Mouse (Mus musculus) liver, embryonic 15.5 days (tissue): ENCODE measurements around the gene Cmtr2. TPM values are rescaled to one million over a fixed set of nuclear protein-coding genes. Genes with fewer than 3 reads are reported as not detected.

ENCODE experiments used
- ATAC-seq: fragments of 200-750 bp; cut with Nextera tagmentation; 2 replicates; pipeline ENCODE4 v1.8.0; 2017; ENCODE audit warnings: moderate number of reproducible peaks, mild to moderate bottlenecking, moderate library complexity; ENCODE audit not compliant: insufficient read depth
- H3K27ac ChIP-seq: fragments of 300-500 bp; sonication (generic); replicated peaks from 2 replicates; pipeline ENCODE4 v1.5.1; 2015; ENCODE audit warnings: mild to moderate bottlenecking, inconsistent platforms
- H3K27me3 ChIP-seq: fragments of 300-500 bp; sonication (generic); 2 replicates; pipeline ENCODE4 v1.6.1; 2015; ENCODE audit warnings: mild to moderate bottlenecking, inconsistent platforms
- H3K36me3 ChIP-seq: fragments of 300-500 bp; sonication (generic); replicated peaks from 2 replicates; pipeline ENCODE4 v1.6.1; 2015; ENCODE audit warnings: moderate library complexity, mild to moderate bottlenecking, inconsistent platforms
- H3K4me1 ChIP-seq: fragments of 300-500 bp; sonication (generic); replicated peaks from 2 replicates; pipeline ENCODE4 v1.6.1; 2015; ENCODE audit warnings: inconsistent platforms
- H3K4me2 ChIP-seq: fragments of 300-500 bp; sonication (generic); 2 replicates; pipeline ENCODE4 v1.6.1; 2015; ENCODE audit warnings: moderate library complexity, mild to moderate bottlenecking, inconsistent platforms
- H3K4me3 ChIP-seq: fragments of 300-500 bp; sonication (generic); replicated peaks from 2 replicates; pipeline ENCODE4 v1.5.1; 2015; ENCODE audit warnings: mild to moderate bottlenecking, inconsistent platforms
- H3K9ac ChIP-seq: fragments of 300-500 bp; sonication (generic); 2 replicates; pipeline ENCODE4 v1.6.1; 2015; ENCODE audit warnings: moderate library complexity, mild to moderate bottlenecking, inconsistent platforms
- H3K9me3 ChIP-seq: fragments of 300-500 bp; sonication (generic); replicated peaks from 2 replicates; pipeline ENCODE4 v1.6.1; 2016; ENCODE audit warnings: inconsistent platforms
- WGBS: fragments of 180-500 bp; shearing (Covaris S2); methylation state at CpG from one replicate; pipeline ENCODE4 v1.1.7; 2015; ENCODE audit warnings: mixed read lengths; ENCODE audit not compliant: insufficient replicate concordance; 5-methylcytosine and 5-hydroxymethylcytosine counted together
- polyA plus RNA-seq: library from polyadenylated mRNA; unstranded; fragments of >200 nt; fragmentation: Nextera tagmentation; extraction: Ambion mirVana; gene quantifications from 2 replicates; pipeline ENCODE4 v1.2.1, GENCODE M21; 2015

Cmtr2 gene
- polyA plus RNA-seq, 1 experiment from 2014 or later, result 2.9 TPM

DNA sequence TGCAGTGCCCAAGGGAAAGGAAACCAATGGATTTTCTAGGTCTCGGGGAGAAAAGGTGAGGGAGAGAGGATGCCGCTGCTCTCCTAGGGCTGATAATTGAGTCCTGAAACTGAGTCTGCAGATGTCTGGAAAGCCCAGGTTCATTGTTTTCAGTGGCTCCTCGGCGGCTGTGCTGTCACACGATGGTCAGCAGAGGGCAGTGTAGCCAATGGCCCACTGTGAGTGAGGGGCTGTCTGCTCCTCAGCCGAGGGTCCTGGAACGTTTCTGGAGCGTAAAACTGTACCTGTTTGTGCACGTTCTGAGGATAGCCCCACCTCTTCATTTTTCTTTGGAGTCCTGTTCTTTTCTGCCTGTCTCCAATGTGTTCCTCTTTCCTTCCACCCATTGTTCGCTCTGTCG, 13.7 kb upstream of the Cmtr2 start:
- 25% methylated on average over 11 of the region's 11 CpGs for WGBS

DNA sequence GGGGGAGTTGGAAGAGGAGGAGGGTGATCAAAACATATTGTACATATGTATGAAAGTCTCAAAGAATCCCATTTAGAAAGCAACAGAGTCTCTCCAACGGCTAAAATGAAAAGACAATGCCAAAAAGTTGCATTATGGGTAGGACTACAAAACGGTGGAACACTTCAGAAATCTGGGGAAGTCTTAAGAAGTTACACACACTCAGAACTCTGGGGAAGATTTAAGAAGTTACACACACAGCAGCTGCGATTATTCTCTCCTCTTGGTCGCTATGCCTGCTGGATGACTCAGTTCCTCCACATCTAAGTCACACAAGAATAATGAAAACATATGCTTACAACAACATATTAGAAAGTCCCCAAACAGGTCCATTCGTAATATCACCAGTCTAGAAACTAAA, 788 bp downstream of the Cmtr2 start:
- ATAC-seq, result no peak
- WGBS, result 55% methylated on average over 5 of the region's 5 CpGs
- peaks cover 22% of the 10 kb centered on the region for H3K4me1 ChIP-seq
- no peak overlapping the region for H3K4me2 ChIP-seq
- H3K27me3 ChIP-seq, result no peaks in the 10 kb centered on the region
- peaks cover 10% of the 10 kb centered on the region for H3K36me3 ChIP-seq
- no peak overlapping the region for H3K9ac ChIP-seq
- no peak overlapping the region for H3K4me3 ChIP-seq
- no peaks in the 10 kb centered on the region for H3K9me3 ChIP-seq
- H3K27ac ChIP-seq, result no peak overlapping the region

More for the DNA sequence above, 13.7 kb upstream of the Cmtr2 start:
- no peaks in the 10 kb centered on the region for H3K9me3 ChIP-seq
- no peaks in the 10 kb centered on the region for H3K27me3 ChIP-seq
- no peak overlapping the region for H3K4me3 ChIP-seq
- H3K4me1 ChIP-seq, result no peaks in the 10 kb centered on the region
- H3K4me2 ChIP-seq, result no peak overlapping the region
- no peak overlapping the region for H3K27ac ChIP-seq
- no peaks in the 10 kb centered on the region for H3K36me3 ChIP-seq
- no peak overlapping the region for H3K9ac ChIP-seq
- ATAC-seq, result no peak

DNA sequence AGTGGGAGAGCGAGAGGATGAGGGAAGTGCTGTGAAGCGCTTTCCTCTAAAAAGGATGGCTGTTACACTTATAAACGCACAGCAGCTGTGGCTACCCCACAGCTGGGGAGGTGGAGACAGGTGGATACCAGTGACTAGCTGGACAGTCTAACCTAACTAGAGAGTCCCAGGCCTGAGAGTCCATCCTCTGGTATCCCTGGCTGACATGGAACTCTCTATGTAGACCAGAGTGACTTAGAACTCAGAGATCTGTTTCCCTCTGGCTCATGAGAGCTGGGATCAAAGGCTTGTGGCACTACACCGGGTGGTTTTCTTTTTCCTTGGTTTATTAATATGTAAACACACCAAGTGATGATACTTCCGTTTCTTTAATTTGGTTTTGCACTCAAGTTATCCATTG, 1.7 kb downstream of the Cmtr2 start:
- peak overlapping the region; percentile 88 for H3K4me2 ChIP-seq
- H3K9me3 ChIP-seq, result no peaks in the 10 kb centered on the region
- no peaks in the 10 kb centered on the region for H3K27me3 ChIP-seq
- peaks cover 22% of the 10 kb centered on the region for H3K4me1 ChIP-seq
- peak overlapping the region; percentile 71 for H3K4me3 ChIP-seq
- 0 out of 2 replicates have a peak overlapping the region, but pooled peaks have one; percentile 3 for H3K9ac ChIP-seq
- WGBS, result 33% methylated on average over 5 of the region's 5 CpGs
- peaks cover 20% of the 10 kb centered on the region for H3K36me3 ChIP-seq
- H3K27ac ChIP-seq, result no peak overlapping the region
- no peak; the same call in 1 of the 2 replicates for ATAC-seq

DNA sequence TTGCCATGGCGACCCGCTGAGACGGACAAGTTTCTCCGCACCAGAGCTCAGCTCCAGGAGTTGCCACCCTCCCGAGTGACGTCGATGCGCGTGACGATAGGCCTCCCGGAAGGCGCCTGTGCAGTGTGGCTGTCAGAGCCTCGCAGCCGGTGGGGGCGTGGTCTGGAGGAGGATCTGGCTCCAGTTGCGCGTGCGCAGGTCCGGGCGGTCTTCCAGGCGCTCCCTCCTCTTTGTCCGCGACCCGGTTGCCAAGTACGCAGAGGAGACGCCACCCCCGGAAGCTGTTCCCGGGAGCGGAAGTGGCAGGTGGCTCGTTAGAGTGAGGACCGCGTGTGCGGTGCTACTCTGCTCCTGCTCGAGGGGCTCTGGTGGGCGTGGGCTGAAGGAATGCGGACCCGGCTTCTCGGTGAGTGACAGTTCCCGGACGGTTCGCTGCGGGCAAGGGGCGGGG, 2.2 kb downstream of the Cmtr2 start:
- peaks cover 22% of the 10 kb centered on the region for H3K4me1 ChIP-seq
- peak overlapping the region; percentile 71 for H3K4me3 ChIP-seq
- peak overlapping the region; percentile 88 for H3K4me2 ChIP-seq
- no peaks in the 10 kb centered on the region for H3K27me3 ChIP-seq
- H3K9me3 ChIP-seq, result no peaks in the 10 kb centered on the region
- ATAC-seq, result peak; percentile 98
- WGBS, result under 1% methylated on average over 43 of the region's 43 CpGs
- H3K9ac ChIP-seq, result peak overlapping the region; percentile 30; the same call in 1 of the 2 replicates
- H3K36me3 ChIP-seq, result peaks cover 25% of the 10 kb centered on the region
- H3K27ac ChIP-seq, result no peak overlapping the region

DNA sequence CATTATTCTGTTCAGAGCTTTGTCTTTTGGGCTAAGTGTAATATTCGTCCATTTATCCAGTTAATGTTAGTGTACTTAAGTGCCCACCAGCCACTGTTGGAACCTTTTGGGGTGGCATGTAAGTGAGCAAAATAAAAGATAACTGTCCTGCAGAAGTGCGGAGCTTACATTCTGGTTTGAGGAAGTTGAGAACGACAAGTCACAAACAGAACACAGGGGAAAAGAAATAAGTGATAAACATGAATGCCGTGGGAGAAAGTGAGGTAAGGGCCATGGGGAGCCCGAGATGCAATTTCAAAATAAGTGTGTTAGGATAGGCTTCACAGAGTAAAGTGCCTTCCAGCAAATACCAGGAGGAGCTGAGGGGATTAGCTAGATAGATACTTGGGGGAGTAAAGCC, 3.0 kb downstream of the Cmtr2 start:
- WGBS, result 14% methylated on average over 5 of the region's 5 CpGs
- Histone ChIP-seq H3K9me3 (no peaks in the 10 kb centered on the region), H3K4me1 (peaks cover 22% of the 10 kb centered on the region), H3K9ac (no peak overlapping the region), H3K4me2 (peak overlapping the region; percentile 88), H3K27me3 (no peaks in the 10 kb centered on the region), H3K4me3 (peak overlapping the region; percentile 71), H3K27ac (no peak overlapping the region), H3K36me3 (peaks cover 33% of the 10 kb centered on the region)
- ATAC-seq, result no peak

DNA sequence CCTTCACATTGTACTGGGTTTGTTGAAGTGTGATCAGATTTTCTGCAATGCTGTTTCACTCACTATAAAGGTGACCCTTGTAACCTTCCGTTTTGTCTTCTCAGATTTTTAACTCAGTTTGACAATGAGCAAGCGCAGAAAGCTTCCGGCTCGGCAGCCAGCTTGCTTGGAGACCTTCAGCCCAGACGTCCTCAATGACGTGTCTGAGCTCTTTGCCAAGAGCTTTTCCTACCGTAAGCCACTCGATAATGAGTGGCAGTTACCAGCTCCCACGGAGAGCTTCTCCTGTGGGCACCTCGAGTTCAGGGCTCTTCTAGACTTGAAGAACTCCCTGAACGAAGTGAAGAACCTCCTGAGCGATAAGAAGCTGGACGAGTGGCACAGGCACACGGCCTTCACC, 5.5 kb downstream of the Cmtr2 start:
- Histone ChIP-seq H3K4me3 (no peak overlapping the region), H3K9ac (no peak overlapping the region), H3K4me1 (peaks cover 22% of the 10 kb centered on the region), H3K36me3 (peaks cover 37% of the 10 kb centered on the region), H3K27ac (no peak overlapping the region), H3K9me3 (no peaks in the 10 kb centered on the region), H3K27me3 (no peaks in the 10 kb centered on the region), H3K4me2 (no peak overlapping the region)
- no peak for ATAC-seq
- WGBS, result 80% methylated on average over 14 of the region's 14 CpGs

DNA sequence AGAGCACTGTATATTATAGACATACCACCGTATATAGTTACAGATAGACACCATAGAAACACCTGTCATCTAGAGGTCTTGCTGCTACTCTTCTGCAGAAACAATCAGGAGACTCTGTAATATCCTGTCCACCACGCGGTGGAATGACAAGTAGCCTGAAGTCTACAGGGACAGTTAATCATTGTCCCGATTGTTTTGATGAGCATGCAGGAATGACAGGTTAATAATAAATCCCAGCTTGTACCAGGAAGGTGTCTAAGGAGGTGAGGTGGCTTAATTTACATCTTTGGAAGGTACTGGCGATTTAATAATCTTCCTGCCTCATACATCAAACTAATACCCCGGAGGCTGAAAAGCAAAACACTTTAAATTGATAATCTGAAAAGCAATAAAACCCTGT, 15.3 kb downstream of the Cmtr2 start:
- Histone ChIP-seq H3K4me2 (no peak overlapping the region), H3K27ac (no peak overlapping the region), H3K9ac (no peak overlapping the region), H3K4me3 (no peak overlapping the region), H3K36me3 (no peaks in the 10 kb centered on the region), H3K27me3 (no peaks in the 10 kb centered on the region), H3K9me3 (no peaks in the 10 kb centered on the region), H3K4me1 (no peaks in the 10 kb centered on the region)
- ATAC-seq, result no peak
- 48% methylated on average over 6 of the region's 6 CpGs for WGBS

DNA sequence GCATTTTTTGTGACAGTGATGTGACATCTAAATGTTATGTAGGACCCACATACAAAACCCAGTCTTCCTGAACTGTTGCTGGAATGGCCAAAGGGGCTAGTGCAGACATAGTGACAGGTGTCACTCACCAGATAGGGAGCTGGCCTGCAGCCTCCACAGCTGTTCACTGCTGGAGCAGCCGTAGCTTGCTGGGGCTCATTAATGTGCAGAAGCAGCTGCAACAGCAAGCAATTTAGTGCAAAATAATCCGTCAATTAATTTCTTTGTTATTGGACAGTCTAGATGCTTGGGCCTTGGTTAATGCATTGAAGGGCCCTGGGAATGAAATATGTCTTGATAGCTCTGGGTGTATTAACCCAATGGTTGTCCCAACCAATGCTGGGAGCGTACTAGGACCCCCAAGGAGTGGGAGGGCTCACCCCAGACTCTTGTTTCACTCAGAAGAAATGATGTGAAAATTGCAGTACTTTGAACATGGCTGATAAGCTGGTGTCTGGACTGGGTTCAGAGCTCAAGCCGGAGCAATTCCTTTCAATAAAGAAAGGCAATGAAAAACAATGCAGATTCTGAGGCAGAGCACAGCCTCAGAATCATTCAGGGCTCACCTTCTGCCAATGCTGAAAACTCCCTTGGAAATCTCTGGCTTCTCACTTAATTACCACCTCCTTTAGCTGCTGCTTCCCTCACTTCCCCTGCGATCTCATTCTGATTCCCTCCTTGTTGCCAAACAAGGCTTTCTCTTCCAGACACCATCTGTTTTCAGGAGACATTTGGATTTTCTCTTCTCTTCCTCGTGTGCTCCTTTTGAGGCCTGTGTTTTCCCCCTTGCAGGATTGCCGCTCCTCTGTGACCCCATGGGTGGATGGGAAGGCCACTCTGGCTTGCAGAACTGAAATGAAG, 27.1 kb downstream of the Cmtr2 start:
- Histone ChIP-seq H3K36me3 (no peaks in the 10 kb centered on the region), H3K27ac (no peak overlapping the region), H3K9me3 (no peaks in the 10 kb centered on the region), H3K4me3 (no peak overlapping the region), H3K4me2 (no peak overlapping the region), H3K4me1 (no peaks in the 10 kb centered on the region), H3K9ac (no peak overlapping the region), H3K27me3 (no peaks in the 10 kb centered on the region)
- no peak for ATAC-seq
- 38% methylated on average over 7 of the region's 7 CpGs for WGBS

DNA sequence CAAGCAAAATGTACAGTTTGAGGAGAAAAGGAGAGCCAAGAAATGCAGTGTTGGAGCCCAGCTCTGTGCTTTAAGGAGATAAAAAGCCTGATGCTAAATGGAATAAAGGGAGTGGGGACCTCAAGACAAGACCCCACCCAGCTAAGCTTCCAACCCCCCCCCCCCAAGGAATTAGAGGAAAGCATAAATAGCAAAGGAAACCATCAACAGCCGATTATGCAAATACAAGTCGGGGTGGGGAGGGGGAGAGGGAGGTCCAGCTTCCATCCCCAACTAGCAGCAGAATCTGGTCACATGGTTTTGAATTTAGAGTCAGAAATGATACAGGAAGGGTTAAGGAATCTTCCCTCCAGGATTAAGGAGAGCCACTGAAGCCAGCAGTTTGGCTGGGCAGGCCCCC, 29.1 kb downstream of the Cmtr2 start:
- H3K4me2 ChIP-seq, result no peak overlapping the region
- no peak overlapping the region for H3K4me3 ChIP-seq
- no peak for ATAC-seq
- no peak overlapping the region for H3K9ac ChIP-seq
- no peaks in the 10 kb centered on the region for H3K9me3 ChIP-seq
- no peak overlapping the region for H3K27ac ChIP-seq
- no peaks in the 10 kb centered on the region for H3K4me1 ChIP-seq
- H3K27me3 ChIP-seq, result no peaks in the 10 kb centered on the region
- H3K36me3 ChIP-seq, result no peaks in the 10 kb centered on the region
- 50% methylated on average over 2 of the region's 2 CpGs for WGBS

DNA sequence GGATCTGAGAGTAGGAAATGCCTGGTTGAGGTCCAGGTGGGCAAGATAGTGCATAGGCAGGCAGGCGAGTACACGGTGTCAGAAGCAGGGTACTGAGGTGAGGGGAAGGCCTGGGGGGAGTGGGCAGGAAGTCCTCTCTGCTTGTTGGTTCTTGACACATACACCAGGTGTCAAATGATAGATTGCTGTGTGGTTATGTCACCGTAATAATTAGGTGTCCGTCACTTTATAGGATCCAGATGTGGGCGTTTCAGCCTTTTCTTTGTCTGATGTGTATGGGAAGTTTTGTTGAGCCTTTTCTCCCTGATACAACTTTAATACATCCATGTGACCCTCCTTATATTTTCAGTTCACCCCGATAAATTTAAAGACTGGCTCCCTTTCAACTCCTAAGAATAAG, 31.8 kb downstream of the Cmtr2 start:
- Histone ChIP-seq H3K27ac (no peak overlapping the region), H3K27me3 (no peaks in the 10 kb centered on the region), H3K4me2 (no peak overlapping the region), H3K4me1 (no peaks in the 10 kb centered on the region), H3K36me3 (no peaks in the 10 kb centered on the region), H3K9me3 (no peaks in the 10 kb centered on the region), H3K4me3 (no peak overlapping the region), H3K9ac (no peak overlapping the region)
- WGBS, result 68% methylated on average over 6 of the region's 6 CpGs
- ATAC-seq, result no peak

DNA sequence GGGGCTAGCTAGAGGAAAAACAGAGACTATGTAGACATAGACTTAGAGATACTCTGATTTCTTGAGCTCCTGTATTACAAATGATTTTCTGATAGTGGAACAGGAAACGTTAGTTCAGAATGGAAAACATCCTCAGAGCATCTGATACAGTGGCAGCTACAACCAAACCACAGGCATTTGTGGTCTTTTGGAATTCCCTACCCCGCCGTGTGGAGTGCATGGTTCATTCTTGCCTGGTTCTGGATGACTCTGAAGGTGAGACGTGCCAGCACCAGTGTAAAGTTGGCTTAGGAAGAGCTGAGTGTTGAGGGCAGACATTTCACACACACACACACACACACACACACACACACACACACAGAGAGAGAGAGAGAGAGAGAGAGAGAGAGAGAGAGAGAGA, 38.5 kb downstream of the Cmtr2 start:
- no peak for ATAC-seq
- Histone ChIP-seq H3K4me2 (no peak overlapping the region), H3K4me1 (no peaks in the 10 kb centered on the region), H3K36me3 (no peaks in the 10 kb centered on the region), H3K9ac (no peak overlapping the region), H3K9me3 (no peaks in the 10 kb centered on the region), H3K4me3 (no peak overlapping the region), H3K27ac (no peak overlapping the region), H3K27me3 (no peaks in the 10 kb centered on the region)
- WGBS, result 32% methylated on average over 4 of the region's 4 CpGs
